Mouse (Mus musculus): ENCODE data around the gene Ikzf1. TPM values are rescaled to one million over a fixed set of nuclear protein-coding genes. Genes with fewer than 3 reads are reported as not detected.

The Ikzf1 gene
- polyA plus RNA-seq (2014; fragmentation: Nextera tagmentation; extraction: Ambion mirVana): 2.2 and 2.6 TPM in 2 replicates

- peak within 1 kb of the TSS; percentile 54 for H3K9ac ChIP-seq
- no peaks in the 10 kb centered on the region for H3K36me3 ChIP-seq (replicated peaks; ENCODE audit: control insufficient read depth, insufficient read depth)
- ATAC-seq (ENCODE audit: low FRiP score) (peak; percentile 79), DNase-seq (ENCODE audit: low spot score) (no peak)
- H3K4me1 ChIP-seq (replicated peaks; ENCODE audit: control insufficient read depth, insufficient read depth, low read length): peaks cover 16% of the 10 kb centered on the region; the same call in 1 of the 2 replicates
- peak within 1 kb of the TSS; percentile 56 for H3K4me3 ChIP-seq (replicated peaks; ENCODE audit: low read length)
- 2% methylated on average over 83 of the region's 100 CpGs for WGBS
- no peak within 1 kb of the TSS for H3K27ac ChIP-seq
- H3K27me3 ChIP-seq (ENCODE audit: control insufficient read depth, insufficient read depth, low read length): peaks cover 55% of the 10 kb centered on the region
- H3K4me2 ChIP-seq (replicated peaks): peak within 1 kb of the TSS; percentile 98
- H3K9me3 ChIP-seq (ENCODE audit: control insufficient read depth, low read length): no peaks in the 10 kb centered on the region
Observed at GRCm38 (mm10) chr11:11684930-11685852, at the start of gene Ikzf1. Gene Ikzf1 (plus strand): TSS chr11:11685003.

- H3K27ac ChIP-seq: no peak overlapping the region
- DNase-seq (ENCODE audit: low spot score) (no peak), ATAC-seq (ENCODE audit: low FRiP score) (no peak)
- no peak overlapping the region for H3K9ac ChIP-seq
- no peak overlapping the region for H3K4me2 ChIP-seq (replicated peaks)
- no peak overlapping the region for H3K4me3 ChIP-seq (replicated peaks; ENCODE audit: low read length)
- no peaks in the 10 kb centered on the region for H3K4me1 ChIP-seq (replicated peaks; ENCODE audit: control insufficient read depth, insufficient read depth, low read length)
- no peaks in the 10 kb centered on the region for H3K27me3 ChIP-seq (ENCODE audit: control insufficient read depth, insufficient read depth, low read length)
- H3K36me3 ChIP-seq (replicated peaks; ENCODE audit: control insufficient read depth, insufficient read depth): no peaks in the 10 kb centered on the region
- no peaks in the 10 kb centered on the region for H3K9me3 ChIP-seq (ENCODE audit: control insufficient read depth, low read length)
Observed at GRCm38 (mm10) chr11:11644303-11644702, 40.5 kb upstream of the Ikzf1 start.

GRCm38 (mm10) chr11:11656388-11656787 is 28.4 kb upstream of the Ikzf1 start:
- no peak overlapping the region for H3K27ac ChIP-seq
- no peaks in the 10 kb centered on the region for H3K27me3 ChIP-seq (ENCODE audit: control insufficient read depth, insufficient read depth, low read length)
- H3K9me3 ChIP-seq (ENCODE audit: control insufficient read depth, low read length): no peaks in the 10 kb centered on the region
- no peak overlapping the region for H3K9ac ChIP-seq
- H3K4me1 ChIP-seq (replicated peaks; ENCODE audit: control insufficient read depth, insufficient read depth, low read length): no peaks in the 10 kb centered on the region
- ATAC-seq (ENCODE audit: low FRiP score) (no peak), DNase-seq (ENCODE audit: low spot score) (no peak)
- H3K36me3 ChIP-seq (replicated peaks; ENCODE audit: control insufficient read depth, insufficient read depth): no peaks in the 10 kb centered on the region
- WGBS: 90% methylated on average over 3 of the region's 3 CpGs
- H3K4me2 ChIP-seq (replicated peaks): no peak overlapping the region
- H3K4me3 ChIP-seq (replicated peaks; ENCODE audit: low read length): no peak overlapping the region

GRCm38 (mm10) chr11:11656995-11657530 is 27.7 kb upstream of the Ikzf1 start:
- Histone ChIP-seq H3K9ac (no peak overlapping the region), H3K9me3 (ENCODE audit: control insufficient read depth, low read length) (no peaks in the 10 kb centered on the region), H3K4me3 (replicated peaks; ENCODE audit: low read length) (no peak overlapping the region), H3K4me2 (replicated peaks) (no peak overlapping the region), H3K27me3 (ENCODE audit: control insufficient read depth, insufficient read depth, low read length) (no peaks in the 10 kb centered on the region), H3K27ac (no peak overlapping the region), H3K4me1 (replicated peaks; ENCODE audit: control insufficient read depth, insufficient read depth, low read length) (no peaks in the 10 kb centered on the region), H3K36me3 (replicated peaks; ENCODE audit: control insufficient read depth, insufficient read depth) (no peaks in the 10 kb centered on the region)
- no peak for DNase-seq (ENCODE audit: low spot score)
- 61% methylated on average over 5 of the region's 5 CpGs for WGBS
- peak; percentile 55; the same call in 1 of the 2 replicates for ATAC-seq (ENCODE audit: low FRiP score)

DNA sequence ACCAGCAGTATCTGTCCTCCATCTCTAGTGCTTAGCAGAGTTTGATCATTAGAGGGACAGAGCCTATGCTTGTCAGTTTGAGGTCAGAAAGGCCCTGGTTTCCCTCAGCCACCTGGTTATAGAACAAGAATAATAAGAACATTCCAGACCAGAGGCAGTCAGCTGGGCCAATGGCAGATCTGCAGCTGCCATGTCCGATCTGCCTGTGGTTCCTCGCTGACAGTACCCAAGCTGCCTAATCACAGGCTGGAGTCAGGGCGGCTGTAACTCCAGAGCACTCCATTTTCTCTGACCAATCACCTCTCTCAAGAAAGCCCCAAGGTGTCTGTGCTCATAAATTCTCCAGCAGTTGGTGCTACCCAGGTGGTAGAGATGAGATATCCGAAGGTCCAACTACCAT is 27.2 kb upstream of the Ikzf1 start:
- no peak overlapping the region for H3K4me3 ChIP-seq (replicated peaks; ENCODE audit: low read length)
- H3K36me3 ChIP-seq (replicated peaks; ENCODE audit: control insufficient read depth, insufficient read depth): no peaks in the 10 kb centered on the region
- ATAC-seq (ENCODE audit: low FRiP score) (no peak), DNase-seq (ENCODE audit: low spot score) (no peak)
- no peak overlapping the region for H3K9ac ChIP-seq
- no peaks in the 10 kb centered on the region for H3K9me3 ChIP-seq (ENCODE audit: control insufficient read depth, low read length)
- H3K27me3 ChIP-seq (ENCODE audit: control insufficient read depth, insufficient read depth, low read length): no peaks in the 10 kb centered on the region
- 84% methylated on average over 4 of the region's 4 CpGs for WGBS
- no peaks in the 10 kb centered on the region for H3K4me1 ChIP-seq (replicated peaks; ENCODE audit: control insufficient read depth, insufficient read depth, low read length)
- no peak overlapping the region for H3K4me2 ChIP-seq (replicated peaks)
- H3K27ac ChIP-seq: no peak overlapping the region

- Histone ChIP-seq H3K4me2 (replicated peaks) (no peak overlapping the region), H3K27me3 (ENCODE audit: control insufficient read depth, insufficient read depth, low read length) (no peaks in the 10 kb centered on the region), H3K36me3 (replicated peaks; ENCODE audit: control insufficient read depth, insufficient read depth) (no peaks in the 10 kb centered on the region), H3K27ac (no peak overlapping the region), H3K9me3 (ENCODE audit: control insufficient read depth, low read length) (no peaks in the 10 kb centered on the region), H3K9ac (no peak overlapping the region), H3K4me3 (replicated peaks; ENCODE audit: low read length) (no peak overlapping the region), H3K4me1 (replicated peaks; ENCODE audit: control insufficient read depth, insufficient read depth, low read length) (no peaks in the 10 kb centered on the region)
- DNase-seq (ENCODE audit: low spot score) (no peak), ATAC-seq (ENCODE audit: low FRiP score) (no peak)
- WGBS: 73% methylated on average over 4 of the region's 4 CpGs
Observed at GRCm38 (mm10) chr11:11658834-11659233, 26.0 kb upstream of the Ikzf1 start.

DNA sequence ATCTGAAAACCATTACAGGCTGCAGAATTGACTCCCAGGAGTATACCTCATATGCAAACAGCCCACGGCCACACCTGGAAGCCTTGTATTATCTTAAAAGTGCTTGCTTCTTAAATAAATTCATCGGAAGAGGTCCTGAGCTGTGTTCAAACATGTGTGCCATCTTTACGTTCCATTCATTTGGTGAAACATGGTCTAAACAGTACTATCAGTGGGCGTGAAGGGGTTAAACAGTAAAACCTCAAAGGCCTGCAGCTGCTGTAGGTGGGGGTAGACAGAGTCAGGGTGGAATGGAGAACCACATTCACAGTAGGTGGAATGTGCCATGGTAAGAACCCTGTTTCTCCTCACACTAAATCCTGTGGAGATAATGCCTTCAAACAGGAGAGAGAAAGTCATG is 24.2 kb upstream of the Ikzf1 start:
- no peak for DNase-seq (ENCODE audit: low spot score)
- H3K9ac ChIP-seq: no peak overlapping the region
- no peaks in the 10 kb centered on the region for H3K4me1 ChIP-seq (replicated peaks; ENCODE audit: control insufficient read depth, insufficient read depth, low read length)
- H3K27ac ChIP-seq: no peak overlapping the region
- H3K4me3 ChIP-seq (replicated peaks; ENCODE audit: low read length): no peak overlapping the region
- no peaks in the 10 kb centered on the region for H3K36me3 ChIP-seq (replicated peaks; ENCODE audit: control insufficient read depth, insufficient read depth)
- H3K4me2 ChIP-seq (replicated peaks): no peak overlapping the region
- H3K27me3 ChIP-seq (ENCODE audit: control insufficient read depth, insufficient read depth, low read length): no peaks in the 10 kb centered on the region
- ATAC-seq (ENCODE audit: low FRiP score): no peak
- no peaks in the 10 kb centered on the region for H3K9me3 ChIP-seq (ENCODE audit: control insufficient read depth, low read length)
- WGBS: 83% methylated on average over 4 of the region's 4 CpGs

DNA sequence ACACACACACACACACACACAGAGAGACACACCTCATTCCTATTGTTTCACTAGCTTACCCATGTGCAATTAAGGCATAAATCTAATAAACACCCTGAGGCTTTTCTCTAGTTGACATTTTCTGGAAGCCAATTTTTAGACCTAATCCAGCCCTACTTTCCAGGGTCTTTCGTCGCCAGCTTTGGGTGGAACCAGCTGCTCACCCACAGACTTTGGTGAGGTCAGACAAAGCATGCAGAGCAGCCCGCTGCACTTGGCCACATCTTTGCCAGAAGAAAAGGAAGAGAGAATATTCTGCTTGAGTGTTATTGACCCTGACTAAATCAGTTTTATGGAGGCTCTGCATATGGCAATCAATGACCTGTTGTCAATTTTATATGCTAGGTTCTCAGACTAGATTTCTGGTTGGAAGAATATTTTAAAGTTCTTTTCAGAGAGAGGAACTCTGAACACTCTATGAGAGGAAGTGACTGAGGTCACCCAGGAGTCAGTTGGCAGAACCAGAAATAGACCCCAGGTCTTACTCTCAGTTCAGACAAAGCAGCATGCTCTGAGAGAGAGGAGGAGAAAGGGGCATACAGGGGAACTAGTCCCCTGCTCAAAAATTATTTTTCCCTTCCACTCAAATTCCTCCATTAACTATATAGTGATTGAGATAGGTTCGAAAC is 17.4 kb upstream of the Ikzf1 start:
- no peak for ATAC-seq (ENCODE audit: low FRiP score)
- 87% methylated on average over 4 of the region's 4 CpGs for WGBS
- H3K27me3 ChIP-seq (ENCODE audit: control insufficient read depth, insufficient read depth, low read length): no peaks in the 10 kb centered on the region

DNA sequence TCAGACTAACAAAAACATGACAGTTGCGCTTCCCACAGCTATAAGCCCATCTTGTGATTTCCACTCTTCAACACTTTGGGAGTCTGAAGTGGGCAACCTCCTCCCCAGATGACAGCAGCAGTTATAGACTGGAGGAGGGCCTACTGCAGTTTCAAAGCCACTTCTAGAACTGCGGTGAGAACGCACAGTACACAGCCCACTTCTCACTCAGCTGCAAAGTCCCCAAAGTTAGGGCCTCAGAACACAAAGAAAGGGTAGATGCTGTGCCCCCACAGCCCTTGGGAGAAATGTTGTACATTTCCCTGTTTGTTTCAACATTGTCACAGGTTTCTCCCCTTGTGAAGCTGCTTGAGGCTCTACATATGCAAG is 16.9 kb upstream of the Ikzf1 start:
- Histone ChIP-seq H3K4me2 (replicated peaks) (no peak overlapping the region), H3K4me3 (replicated peaks; ENCODE audit: low read length) (no peak overlapping the region), H3K9me3 (ENCODE audit: control insufficient read depth, low read length) (no peaks in the 10 kb centered on the region), H3K36me3 (replicated peaks; ENCODE audit: control insufficient read depth, insufficient read depth) (no peaks in the 10 kb centered on the region), H3K27ac (no peak overlapping the region), H3K27me3 (ENCODE audit: control insufficient read depth, insufficient read depth, low read length) (no peaks in the 10 kb centered on the region), H3K4me1 (replicated peaks; ENCODE audit: control insufficient read depth, insufficient read depth, low read length) (no peaks in the 10 kb centered on the region), H3K9ac (no peak overlapping the region)
- DNase-seq (ENCODE audit: low spot score): no peak
- ATAC-seq (ENCODE audit: low FRiP score): no peak
- WGBS: 90% methylated on average over 3 of the region's 3 CpGs

More for the DNA sequence above, 17.4 kb upstream of the Ikzf1 start:
- Histone ChIP-seq H3K36me3 (replicated peaks; ENCODE audit: control insufficient read depth, insufficient read depth) (no peaks in the 10 kb centered on the region), H3K9ac (no peak overlapping the region), H3K4me2 (replicated peaks) (no peak overlapping the region), H3K4me1 (replicated peaks; ENCODE audit: control insufficient read depth, insufficient read depth, low read length) (no peaks in the 10 kb centered on the region), H3K4me3 (replicated peaks; ENCODE audit: low read length) (no peak overlapping the region), H3K27ac (no peak overlapping the region), H3K9me3 (ENCODE audit: control insufficient read depth, low read length) (no peaks in the 10 kb centered on the region)
- DNase-seq (ENCODE audit: low spot score): no peak
